Mouse (Mus musculus) gastrocnemius, adult 2 months (tissue): ENCODE results near the gene Tbxas1. TPM values are rescaled to one million over a fixed set of nuclear protein-coding genes. Genes with fewer than 3 reads are reported as not detected.

Experiments used
- DNase-seq: peaks from one replicate; pipeline ENCODE4 v3.0.0; 2022
- H3K27ac ChIP-seq: fragments of 200-600 bp; 2 replicates; pipeline ENCODE4 v1.8.1; 2022; ENCODE audit warnings: mild to moderate bottlenecking
- H3K4me3 ChIP-seq: fragments of 200-600 bp; 2 replicates; pipeline ENCODE4 v1.8.1; 2022; ENCODE audit warnings: mild to moderate bottlenecking, moderate library complexity
- CTCF ChIP-seq: fragments of 200-600 bp; IDR thresholded peaks from 2 replicates; pipeline ENCODE4 v1.8.1; 2022; ENCODE audit warnings: antibody characterized with exemption, mild to moderate bottlenecking, moderate library complexity
- intact Hi-C: fragments of 180-260 bp; cut with DNase I; formaldehyde crosslinking; loops from one replicate; pipeline ENCODE4 v1.15.1; 2025
- total RNA-seq, 2 experiments: library from RNA; stranded (reverse); gene quantifications; 2 replicates each; pipeline ENCODE4 v1.2.3; 2021

Gene Tbxas1
- total RNA-seq, 2 experiments from 2014 or later, result 0.64 to 0.79 TPM

- Histone ChIP-seq H3K4me3 (no peak overlapping the region), H3K27ac (no peak overlapping the region)
- TF ChIP-seq CTCF, result peak; percentile 95
- intact Hi-C loops, result loop anchor here (2.0 to 5.0 kb wide), 4 partner anchors 140 to 415 kb away; partner anchors contain the start of genes Hipk2 and Tbxas1
- peak; percentile 85 for DNase-seq
Measured at GRCm38 (mm10) chr6:39066935-39067578, 191.9 kb downstream of the Tbxas1 start.

GRCm38 (mm10) chr6:39072664-39073063 lies 197.5 kb downstream of the Tbxas1 start:
- no peak for DNase-seq
- Histone ChIP-seq H3K27ac (no peak overlapping the region), H3K4me3 (no peak overlapping the region)
- intact Hi-C loops, result no loop called here
- no peak for TF ChIP-seq CTCF

GRCm38 (mm10) chr6:39074186-39074585 lies 199.0 kb downstream of the Tbxas1 start:
- H3K4me3 ChIP-seq, result no peak overlapping the region
- no peak for DNase-seq
- no peak for TF ChIP-seq CTCF
- H3K27ac ChIP-seq, result no peak overlapping the region
- intact Hi-C loops, result no loop called here

- Histone ChIP-seq H3K4me3 (no peak overlapping the region), H3K27ac (no peak overlapping the region)
- TF ChIP-seq CTCF, result no peak
- intact Hi-C loops, result no loop called here
- DNase-seq, result no peak
Measured at GRCm38 (mm10) chr6:39076498-39076897, 201.3 kb downstream of the Tbxas1 start.

GRCm38 (mm10) chr6:39104631-39105030 lies 229.4 kb downstream of the Tbxas1 start:
- intact Hi-C loops, result no loop called here
- H3K4me3 ChIP-seq, result no peak overlapping the region
- H3K27ac ChIP-seq, result no peak overlapping the region
- TF ChIP-seq CTCF, result no peak
- no peak for DNase-seq

- Histone ChIP-seq H3K4me3 (no peak overlapping the region), H3K27ac (no peak overlapping the region)
- peak; percentile 17; the same call in 1 of the 2 replicates for TF ChIP-seq CTCF
- no peak for DNase-seq
- intact Hi-C loops, result no loop called here
Measured at GRCm38 (mm10) chr6:39106812-39107211, 231.6 kb downstream of the Tbxas1 start.

- no peak for TF ChIP-seq CTCF
- no peak overlapping the region for H3K4me3 ChIP-seq
- DNase-seq, result no peak
- no peak overlapping the region for H3K27ac ChIP-seq
- intact Hi-C loops, result no loop called here
Measured at GRCm38 (mm10) chr6:39112701-39113100, 237.5 kb downstream of the Tbxas1 start.

GRCm38 (mm10) chr6:39113141-39113540 lies 237.9 kb downstream of the Tbxas1 start:
- no peak for DNase-seq
- Histone ChIP-seq H3K27ac (no peak overlapping the region), H3K4me3 (no peak overlapping the region)
- intact Hi-C loops, result no loop called here
- TF ChIP-seq CTCF, result no peak

- Histone ChIP-seq H3K27ac (no peak overlapping the region), H3K4me3 (no peak overlapping the region)
- no peak for TF ChIP-seq CTCF
- no peak for DNase-seq
- intact Hi-C loops, result no loop called here
Measured at GRCm38 (mm10) chr6:39115438-39115837, 240.2 kb downstream of the Tbxas1 start.

GRCm38 (mm10) chr6:39117584-39118455 lies 242.6 kb downstream of the Tbxas1 start, which contains the start of gene Parp12:
Parp12 (minus strand) TSS chr6:39118349.
- DNase-seq, result peak; percentile 89
- Histone ChIP-seq H3K27ac (peak within 1 kb of the TSS; percentile 91), H3K4me3 (peak within 1 kb of the TSS; percentile 96)
- intact Hi-C loops, result no loop called here
- no peak for TF ChIP-seq CTCF

GRCm38 (mm10) chr6:39118456-39118881 lies 243.3 kb downstream of the Tbxas1 start:
- no peak for DNase-seq
- peak overlapping the region; percentile 96 for H3K4me3 ChIP-seq
- H3K27ac ChIP-seq, result peak overlapping the region; percentile 91
- no peak for TF ChIP-seq CTCF
- intact Hi-C loops, result no loop called here

- Histone ChIP-seq H3K27ac (no peak overlapping the region), H3K4me3 (no peak overlapping the region)
- intact Hi-C loops, result no loop called here
- TF ChIP-seq CTCF, result no peak
- no peak for DNase-seq
Measured at GRCm38 (mm10) chr6:39120685-39121084, 245.5 kb downstream of the Tbxas1 start.

- no peak for DNase-seq
- TF ChIP-seq CTCF, result no peak
- intact Hi-C loops, result no loop called here
- Histone ChIP-seq H3K27ac (no peak overlapping the region), H3K4me3 (no peak overlapping the region)
Measured at GRCm38 (mm10) chr6:39124719-39125118, 249.5 kb downstream of the Tbxas1 start.
